Mouse (Mus musculus) MEL (cell line): ENCODE results near the gene Sdc3.

Experiments
- CHD2 ChIP-seq: IDR thresholded peaks from 2 replicates; pipeline ENCODE4 v1.6.1; 2011; ENCODE audit warnings: low read length, improper control_type of control experiment
- CTCF ChIP-seq, 3 experiments: IDR thresholded peaks in 2 of 3; conservative IDR thresholded peaks in 1 of 3; 2 replicates each; pipeline ENCODE4 v1.5.1; 2011 to 2012; ENCODE audit warnings: low read length in 3 of 3, low read depth in 2 of 3, mild to moderate bottlenecking in 2 of 3, improper control_type of control experiment in 1 of 3, inconsistent platforms in 1 of 3, mixed read lengths in 1 of 3, moderate library complexity in 1 of 3; ENCODE audit not compliant: control insufficient read depth in 1 of 3, insufficient read depth in 1 of 3, poor library complexity in 1 of 3, severe bottlenecking in 1 of 3
- EP300 ChIP-seq, 2 experiments: IDR thresholded peaks; 2 replicates each; pipeline ENCODE4 v1.6.1; 2011; ENCODE audit warnings: improper control_type of control experiment in 2 of 2, low read length in 2 of 2, low read depth in 1 of 2, mild to moderate bottlenecking in 1 of 2
- GATA1 ChIP-seq: IDR thresholded peaks from 2 replicates; pipeline ENCODE4 v1.6.1; 2011; ENCODE audit warnings: low read depth, low read length, improper control_type of control experiment
- MAFK ChIP-seq: IDR thresholded peaks from 2 replicates; pipeline ENCODE4 v1.6.1; 2011; ENCODE audit warnings: low read depth, mild to moderate bottlenecking, low read length, improper control_type of control experiment, borderline replicate concordance
- MEF2A ChIP-seq: IDR thresholded peaks from 2 replicates; pipeline ENCODE4 v1.6.1; 2014; ENCODE audit warnings: low read depth, mild to moderate bottlenecking, inconsistent platforms, low read length, improper control_type of control experiment; ENCODE audit not compliant: poor library complexity, insufficient replicate concordance, severe bottlenecking; ENCODE audit errors: extremely low read depth
- MXI1 ChIP-seq: IDR thresholded peaks from 2 replicates; pipeline ENCODE4 v1.6.1; 2011; ENCODE audit warnings: mild to moderate bottlenecking, low read depth, low read length, improper control_type of control experiment
- MYC ChIP-seq: IDR thresholded peaks from 2 replicates; pipeline ENCODE4 v1.6.1; 2011; ENCODE audit warnings: low read depth, mild to moderate bottlenecking, low read length, improper control_type of control experiment, moderate library complexity
- NRF1 ChIP-seq: IDR thresholded peaks from 2 replicates; pipeline ENCODE4 v1.6.1; 2014; ENCODE audit warnings: low read depth, mild to moderate bottlenecking, inconsistent platforms, low read length, improper control_type of control experiment, moderate library complexity; ENCODE audit not compliant: poor library complexity, insufficient read depth, severe bottlenecking
- POLR2A ChIP-seq, 2 experiments: IDR thresholded peaks; 2 replicates each; pipeline ENCODE4 v1.6.1; 2011 to 2012; ENCODE audit warnings: low read length in 2 of 2, mild to moderate bottlenecking in 2 of 2, control low read depth in 1 of 2, improper control_type of control experiment in 1 of 2, low read depth in 1 of 2, moderate library complexity in 1 of 2; ENCODE audit not compliant: control insufficient read depth in 1 of 2, insufficient read depth in 1 of 2, poor library complexity in 1 of 2
- TCF12 ChIP-seq: IDR thresholded peaks from 2 replicates; pipeline ENCODE4 v1.6.1; 2014; ENCODE audit warnings: low read depth, mild to moderate bottlenecking, inconsistent platforms, low read length, improper control_type of control experiment, moderate library complexity
- USF1 ChIP-seq: IDR thresholded peaks from 2 replicates; pipeline ENCODE4 v1.6.1; 2014; ENCODE audit warnings: low read depth, mild to moderate bottlenecking, inconsistent platforms, low read length, improper control_type of control experiment, moderate library complexity
- ZC3H11A ChIP-seq: IDR thresholded peaks from 2 replicates; pipeline ENCODE4 v1.6.1; 2012; ENCODE audit warnings: low read depth, mild to moderate bottlenecking, inconsistent platforms, low read length, improper control_type of control experiment
- ZNF384 ChIP-seq: IDR thresholded peaks from 2 replicates; pipeline ENCODE4 v1.6.1; 2012; ENCODE audit warnings: low read depth, mild to moderate bottlenecking, inconsistent platforms, low read length, improper control_type of control experiment

- TF ChIP-seq CTCF (IDR thresholded peaks at IDR 0.05 in 2 of 3, conservative IDR thresholded peaks at IDR 0.05 in 1 of 3; ENCODE audit: control insufficient read depth in 1 of 3, insufficient read depth in 1 of 3, low read depth in 2 of 3, low read length in 3 of 3, poor library complexity in 1 of 3, severe bottlenecking in 1 of 3): no peak
- TF ChIP-seq MAFK: no peak
- no peak for TF ChIP-seq EP300 (IDR thresholded peaks at IDR 0.05; ENCODE audit: low read depth in 1 of 2, low read length in 2 of 2)
- no peak for TF ChIP-seq ZNF384
- TF ChIP-seq POLR2A (IDR thresholded peaks at IDR 0.05; ENCODE audit: control insufficient read depth in 1 of 2, insufficient read depth in 1 of 2, low read depth in 1 of 2, low read length in 2 of 2, poor library complexity in 1 of 2): no peak
- TF ChIP-seq MXI1: no peak
- TF ChIP-seq TCF12: no peak
- TF ChIP-seq ZC3H11A: no peak
- TF ChIP-seq CHD2: no peak
- TF ChIP-seq MEF2A: no peak
- no peak for TF ChIP-seq MYC
- no peak for TF ChIP-seq GATA1
- TF ChIP-seq USF1: no peak
- no peak for TF ChIP-seq NRF1
These were observed 13.4 kb downstream of the Sdc3 start for GRCm38 (mm10) chr4:130805746-130806145.
